Mouse (Mus musculus) embryonic facial prominence, embryonic 15.5 days (tissue): ENCODE data around the gene Cdc42bpg. TPM values are rescaled to one million over a fixed set of nuclear protein-coding genes. Genes with fewer than 3 reads are reported as not detected.

Experiments
- microRNA counts: library from miRNA; unstranded; fragments of <30 nt; microRNA quantifications from one replicate; lab custom pipeline; 2016
- microRNA-seq: library from miRNA; unstranded; fragments of <30 nt; microRNA quantifications from one replicate; pipeline ENCODE4, GENCODE M21; 2016; ENCODE audit warnings: borderline number of aligned reads
- polyA plus RNA-seq: library from polyadenylated mRNA; unstranded; fragments of >200 nt; fragmentation: Nextera tagmentation; extraction: Ambion mirVana; gene quantifications from 2 replicates; pipeline ENCODE4 v1.2.1, GENCODE M21; 2015

The Cdc42bpg gene
- polyA plus RNA-seq, 1 experiment from 2014 or later: 1.5 TPM

MicroRNA genes within 50 kb of the gene (microRNA counts, 519-probe panel; counts per million panel counts)
- 1,953 counts per million, percentile 36 among the panel's probes with 10 or more counts for microRNA mmu-miR-192 (lab: Ali Mortazavi, UCI)

Small RNA genes within 50 kb of the gene (microRNA-seq; reads per million reads assigned to microRNA genes)
- gene Mir192 (86.9 reads per million, percentile 53 among the genes with 10 or more reads in this experiment), gene Mir194-2 (44.5 reads per million, percentile 44 among the genes with 10 or more reads in this experiment), gene Mir6989 (not detected)

Other genes with a start within 250 kb of the Cdc42bpg start
- 66.8 and 67.1 TPM in 2 replicates for gene Mrpl49, start 248.7 kb upstream of the Cdc42bpg start, polyA plus RNA-seq
- 809 and 853 TPM in 2 replicates for gene Fau, start 248.6 kb upstream of the Cdc42bpg start, polyA plus RNA-seq
- gene Znhit2, start 245.3 kb upstream of the Cdc42bpg start, polyA plus RNA-seq: 37.1 and 41.1 TPM in 2 replicates
- gene Tm7sf2, start 238.1 kb upstream of the Cdc42bpg start, polyA plus RNA-seq: 21.7 and 24.6 TPM in 2 replicates
- gene Vps51, start 229.2 kb upstream of the Cdc42bpg start, polyA plus RNA-seq: 75.9 and 76.4 TPM in 2 replicates
- not detected in 2 replicates for gene Tmem262, start 226.4 kb upstream of the Cdc42bpg start, polyA plus RNA-seq
- gene Gm28374, start 224.2 kb upstream of the Cdc42bpg start, polyA plus RNA-seq: 1.9 and 2.1 TPM in 2 replicates
- gene Zfpl1, start 221.5 kb upstream of the Cdc42bpg start, polyA plus RNA-seq: 86.9 and 90.9 TPM in 2 replicates
- 27.7 and 29.0 TPM in 2 replicates for gene Cdca5, start 221.5 kb upstream of the Cdc42bpg start, polyA plus RNA-seq
- gene AC131692.1, start 212.0 kb upstream of the Cdc42bpg start, polyA plus RNA-seq: not detected in 2 replicates
- 0.25 TPM in 2 replicates for gene Naaladl1, start 200.7 kb upstream of the Cdc42bpg start, polyA plus RNA-seq
- gene Sac3d1, start 187.8 kb upstream of the Cdc42bpg start, polyA plus RNA-seq: 48.4 and 48.6 TPM in 2 replicates
- 37.9 and 38.5 TPM in 2 replicates for gene Snx15, start 178.2 kb upstream of the Cdc42bpg start, polyA plus RNA-seq
- 0.19 and 0.39 TPM in 2 replicates for gene Batf2, start 165.5 kb upstream of the Cdc42bpg start, polyA plus RNA-seq
- gene Arl2, start 164.9 kb upstream of the Cdc42bpg start, polyA plus RNA-seq: 98.5 and 100 TPM in 2 replicates
- gene Majin, start 122.1 kb upstream of the Cdc42bpg start, polyA plus RNA-seq: 0.11 and 0.13 TPM in 2 replicates
- gene Gpha2, start 80.1 kb upstream of the Cdc42bpg start, polyA plus RNA-seq: 2.5 and 3.3 TPM in 2 replicates
- gene Ppp2r5b, start 70.6 kb upstream of the Cdc42bpg start, polyA plus RNA-seq: 39.2 and 39.7 TPM in 2 replicates
- 10.3 and 11.0 TPM in 2 replicates for gene Atg2a, start 64.8 kb upstream of the Cdc42bpg start, polyA plus RNA-seq
- 77.2 and 83.5 TPM in 2 replicates for gene Ehd1, start 29.7 kb upstream of the Cdc42bpg start, polyA plus RNA-seq
- gene Men1, start 28.5 kb downstream of the Cdc42bpg start, polyA plus RNA-seq: 82.1 and 91.7 TPM in 2 replicates
- gene Map4k2, start 34.7 kb downstream of the Cdc42bpg start, polyA plus RNA-seq: 15.6 and 16.7 TPM in 2 replicates
- gene Sf1, start 57.2 kb downstream of the Cdc42bpg start, polyA plus RNA-seq: 132 and 145 TPM in 2 replicates
- gene Pygm, start 77.9 kb downstream of the Cdc42bpg start, polyA plus RNA-seq: 35.6 and 38.9 TPM in 2 replicates
- gene Rasgrp2, start 92.9 kb downstream of the Cdc42bpg start, polyA plus RNA-seq: 39.9 and 45.0 TPM in 2 replicates
- gene Nrxn2, start 112.3 kb downstream of the Cdc42bpg start, polyA plus RNA-seq: 1.7 and 1.8 TPM in 2 replicates
- gene Slc22a12, start 236.6 kb downstream of the Cdc42bpg start, polyA plus RNA-seq: not detected in 2 replicates